Mouse (Mus musculus): ENCODE measurements around the gene Osbpl10. TPM values are rescaled to one million over a fixed set of nuclear protein-coding genes. Genes with fewer than 3 reads are reported as not detected.

The Osbpl10 gene
- polyA plus RNA-seq, 1 experiment, result 27.5 TPM

DNA sequence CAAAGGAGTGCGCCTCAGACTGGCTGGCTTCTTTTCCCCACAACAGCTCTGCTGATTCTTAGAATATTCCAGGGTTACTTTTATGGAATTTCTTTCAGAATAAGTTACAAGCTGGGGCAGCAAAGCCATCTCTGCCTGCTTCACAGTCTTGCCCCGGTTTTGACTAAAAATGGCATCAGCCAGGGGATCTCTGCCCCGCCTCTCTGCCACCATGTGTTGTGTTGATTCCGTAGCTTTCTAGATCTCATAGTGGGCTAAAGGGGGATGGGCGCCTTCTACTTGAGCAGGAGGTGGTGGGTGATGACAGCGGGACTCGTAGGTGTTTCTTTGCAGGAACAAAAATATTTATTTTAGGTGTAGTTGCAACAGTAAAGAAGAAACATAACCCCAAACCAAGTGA is 29.8 kb downstream of the Osbpl10 start:
- no peak overlapping the region for H3K4me3 ChIP-seq (ENCODE audit: low read depth, low read length)
- no peaks in the 10 kb centered on the region for H3K4me1 ChIP-seq (ENCODE audit: control insufficient read depth, insufficient read depth, insufficient read length, low read length)
- H3K27ac ChIP-seq (ENCODE audit: insufficient read depth, low read depth, low read length), result no peak overlapping the region
- no peak for TF ChIP-seq CTCF (IDR thresholded peaks at IDR 0.05; ENCODE audit: extremely low read depth, insufficient read length, insufficient replicate concordance, low read depth, low read length)
- TF ChIP-seq POLR2A (IDR thresholded peaks at IDR 0.05; ENCODE audit: low read depth, low read length), result no peak
- H3K27me3 ChIP-seq (ENCODE audit: control insufficient read depth, insufficient read depth, low read length), result no peaks in the 10 kb centered on the region
- WGBS, result 88% methylated on average over 7 of the region's 7 CpGs
- no peaks in the 10 kb centered on the region for H3K36me3 ChIP-seq (ENCODE audit: control insufficient read depth, insufficient read depth, low read length)

DNA sequence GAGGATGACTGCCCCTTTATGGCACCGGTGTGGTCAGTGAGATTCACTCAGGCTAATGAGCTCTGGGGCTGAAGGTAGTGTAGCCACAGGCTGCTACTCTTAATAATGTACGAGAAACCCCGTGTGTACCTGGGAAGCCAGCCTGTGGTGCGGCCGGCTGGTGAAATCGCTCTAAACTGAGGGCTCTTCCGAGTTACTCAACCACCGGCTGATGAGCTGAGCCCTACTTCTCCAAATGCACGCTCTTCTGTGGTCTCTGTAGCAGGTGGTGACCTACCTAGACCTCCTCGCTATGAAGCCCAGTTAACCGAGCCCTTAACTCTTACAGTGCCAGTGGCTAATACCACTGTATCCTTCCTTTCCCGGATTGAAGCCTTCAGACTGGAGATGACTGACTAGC is 34.0 kb downstream of the Osbpl10 start:
- H3K27me3 ChIP-seq (ENCODE audit: control insufficient read depth, insufficient read depth, low read length), result no peaks in the 10 kb centered on the region
- no peaks in the 10 kb centered on the region for H3K36me3 ChIP-seq (ENCODE audit: control insufficient read depth, insufficient read depth, low read length)
- H3K27ac ChIP-seq (ENCODE audit: insufficient read depth, low read depth, low read length), result no peak overlapping the region
- no peak overlapping the region for H3K4me3 ChIP-seq (ENCODE audit: low read depth, low read length)
- H3K4me1 ChIP-seq (ENCODE audit: control insufficient read depth, insufficient read depth, insufficient read length, low read length), result no peaks in the 10 kb centered on the region
- 71% methylated on average over 12 of the region's 12 CpGs for WGBS
- TF ChIP-seq CTCF (IDR thresholded peaks at IDR 0.05; ENCODE audit: extremely low read depth, insufficient read length, insufficient replicate concordance, low read depth, low read length) (no peak), POLR2A (IDR thresholded peaks at IDR 0.05; ENCODE audit: low read depth, low read length) (no peak)

DNA sequence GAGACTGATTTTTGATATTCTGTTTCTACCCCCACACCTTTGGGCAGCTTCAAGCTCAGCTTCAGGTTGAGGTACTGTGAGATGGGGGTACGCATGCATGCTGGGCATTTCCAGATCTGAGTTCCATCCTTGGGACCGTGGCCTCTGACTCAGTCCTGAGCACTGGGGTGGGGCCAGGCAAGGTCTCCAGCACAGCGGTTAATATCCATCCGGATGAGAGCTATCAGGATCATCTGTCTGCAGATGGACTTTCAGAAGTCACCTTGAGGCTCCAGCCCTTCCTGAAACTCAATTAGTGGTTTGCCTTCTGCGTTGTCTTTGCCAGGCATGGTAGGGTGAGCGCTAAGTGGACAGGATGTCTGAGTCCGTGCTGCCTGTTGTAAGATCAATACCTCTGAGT is 41.8 kb downstream of the Osbpl10 start:
- H3K27me3 ChIP-seq (ENCODE audit: control insufficient read depth, insufficient read depth, low read length), result no peaks in the 10 kb centered on the region
- peak overlapping the region; percentile 32; the same call in 1 of the 2 replicates for H3K27ac ChIP-seq (ENCODE audit: insufficient read depth, low read depth, low read length)
- peaks cover 15% of the 10 kb centered on the region; the same call in 1 of the 2 replicates for H3K4me1 ChIP-seq (ENCODE audit: control insufficient read depth, insufficient read depth, insufficient read length, low read length)
- WGBS, result 83% methylated on average over 7 of the region's 7 CpGs
- no peak for TF ChIP-seq CTCF (IDR thresholded peaks at IDR 0.05; ENCODE audit: extremely low read depth, insufficient read length, insufficient replicate concordance, low read depth, low read length)
- no peak for TF ChIP-seq POLR2A (IDR thresholded peaks at IDR 0.05; ENCODE audit: low read depth, low read length)
- H3K36me3 ChIP-seq (ENCODE audit: control insufficient read depth, insufficient read depth, low read length), result no peaks in the 10 kb centered on the region; the same call in 1 of the 2 replicates
- no peak overlapping the region for H3K4me3 ChIP-seq (ENCODE audit: low read depth, low read length)

DNA sequence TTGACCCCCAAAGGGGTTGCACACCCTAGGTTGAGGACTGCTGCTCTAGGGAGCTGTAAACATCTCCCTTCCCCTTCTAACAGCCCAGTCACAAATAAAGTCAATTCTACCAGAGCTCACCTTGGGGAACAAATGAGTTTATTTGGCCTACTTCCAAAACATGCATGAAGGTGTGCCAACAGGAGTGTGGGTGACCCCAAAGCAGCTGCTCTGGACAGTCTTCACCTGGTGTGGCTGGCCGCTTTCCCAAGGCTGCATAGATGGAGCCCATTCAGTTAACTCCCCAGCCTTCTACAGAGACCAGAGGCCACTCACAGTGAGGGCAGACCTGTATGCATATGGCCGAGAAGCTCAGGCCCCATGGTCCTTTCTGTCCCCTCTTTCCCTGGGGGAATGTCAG is 43.0 kb downstream of the Osbpl10 start:
- no peak overlapping the region for H3K27ac ChIP-seq (ENCODE audit: insufficient read depth, low read depth, low read length)
- TF ChIP-seq POLR2A (IDR thresholded peaks at IDR 0.05; ENCODE audit: low read depth, low read length), result no peak
- no peak for TF ChIP-seq CTCF (IDR thresholded peaks at IDR 0.05; ENCODE audit: extremely low read depth, insufficient read length, insufficient replicate concordance, low read depth, low read length)
- WGBS, result 55% methylated on average over 2 of the region's 2 CpGs
- H3K36me3 ChIP-seq (ENCODE audit: control insufficient read depth, insufficient read depth, low read length), result no peaks in the 10 kb centered on the region; the same call in 1 of the 2 replicates
- peaks cover 15% of the 10 kb centered on the region; the same call in 1 of the 2 replicates for H3K4me1 ChIP-seq (ENCODE audit: control insufficient read depth, insufficient read depth, insufficient read length, low read length)
- no peak overlapping the region for H3K4me3 ChIP-seq (ENCODE audit: low read depth, low read length)
- no peaks in the 10 kb centered on the region for H3K27me3 ChIP-seq (ENCODE audit: control insufficient read depth, insufficient read depth, low read length)

DNA sequence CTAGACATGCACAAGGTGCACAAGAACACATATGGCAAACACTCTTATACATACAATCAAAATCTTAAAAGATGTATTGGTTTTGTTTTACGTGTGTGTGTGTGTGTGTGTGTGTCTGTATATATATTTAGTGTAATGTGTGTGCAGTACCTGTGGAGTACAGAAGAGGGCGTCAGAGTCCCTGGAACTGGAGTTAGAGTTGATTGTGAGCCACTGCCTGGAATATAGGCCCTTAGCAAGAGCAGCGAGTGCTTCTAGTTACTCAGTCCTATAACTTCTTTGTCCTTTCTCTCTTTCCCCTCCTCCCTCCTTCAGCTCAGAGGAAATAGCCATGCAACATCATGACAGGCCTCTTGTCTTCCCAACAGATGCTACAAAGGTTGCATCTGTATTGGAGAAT is 44.8 kb downstream of the Osbpl10 start:
- no peaks in the 10 kb centered on the region for H3K27me3 ChIP-seq (ENCODE audit: control insufficient read depth, insufficient read depth, low read length)
- no peaks in the 10 kb centered on the region; the same call in 1 of the 2 replicates for H3K36me3 ChIP-seq (ENCODE audit: control insufficient read depth, insufficient read depth, low read length)
- TF ChIP-seq CTCF (IDR thresholded peaks at IDR 0.05; ENCODE audit: extremely low read depth, insufficient read length, insufficient replicate concordance, low read depth, low read length) (no peak), POLR2A (IDR thresholded peaks at IDR 0.05; ENCODE audit: low read depth, low read length) (no peak)
- 88% methylated on average over 3 of the region's 3 CpGs for WGBS
- H3K4me1 ChIP-seq (ENCODE audit: control insufficient read depth, insufficient read depth, insufficient read length, low read length), result peaks cover 15% of the 10 kb centered on the region; the same call in 1 of the 2 replicates
- no peak overlapping the region for H3K27ac ChIP-seq (ENCODE audit: insufficient read depth, low read depth, low read length)
- H3K4me3 ChIP-seq (ENCODE audit: low read depth, low read length), result no peak overlapping the region

DNA sequence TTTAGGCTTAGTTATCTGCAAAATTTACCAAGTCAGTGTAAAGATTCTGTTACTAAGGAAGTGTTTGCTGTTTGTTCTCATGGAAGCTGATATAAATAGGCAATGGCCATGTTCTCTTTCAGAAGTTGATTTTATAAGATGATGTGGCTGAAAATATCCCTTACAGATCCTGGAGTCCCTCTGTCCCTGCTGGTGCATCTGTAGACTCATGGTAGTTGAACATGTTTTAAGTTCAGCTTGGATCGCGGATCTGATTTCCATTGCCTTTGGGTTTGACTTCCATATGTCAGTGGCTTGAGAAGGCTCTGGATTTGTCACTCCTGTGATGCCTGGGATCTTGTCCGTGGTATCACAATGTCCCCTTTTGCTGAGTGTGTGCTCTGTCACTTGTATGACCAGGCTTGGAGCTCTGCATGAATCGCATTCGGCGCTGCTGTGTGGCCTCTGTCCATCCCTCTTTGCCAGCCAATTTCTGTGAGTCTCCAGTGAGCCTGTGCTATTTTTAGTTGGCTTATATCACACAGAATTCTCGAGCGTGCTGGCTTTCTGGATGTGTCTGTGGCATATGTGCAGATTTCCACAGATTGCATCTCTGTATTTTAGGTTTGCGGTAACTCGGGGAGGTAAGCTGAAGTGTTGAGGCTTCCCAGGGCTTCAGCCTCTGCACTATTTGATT is 45.5 kb downstream of the Osbpl10 start:
- no peak overlapping the region for H3K27ac ChIP-seq (ENCODE audit: insufficient read depth, low read depth, low read length)
- H3K36me3 ChIP-seq (ENCODE audit: control insufficient read depth, insufficient read depth, low read length), result no peaks in the 10 kb centered on the region; the same call in 1 of the 2 replicates
- WGBS, result 83% methylated on average over 10 of the region's 10 CpGs
- peaks cover 12% of the 10 kb centered on the region; the same call in 1 of the 2 replicates for H3K4me1 ChIP-seq (ENCODE audit: control insufficient read depth, insufficient read depth, insufficient read length, low read length)
- no peaks in the 10 kb centered on the region for H3K27me3 ChIP-seq (ENCODE audit: control insufficient read depth, insufficient read depth, low read length)
- no peak overlapping the region for H3K4me3 ChIP-seq (ENCODE audit: low read depth, low read length)
- TF ChIP-seq POLR2A (IDR thresholded peaks at IDR 0.05; ENCODE audit: low read depth, low read length), result no peak
- TF ChIP-seq CTCF (IDR thresholded peaks at IDR 0.05; ENCODE audit: extremely low read depth, insufficient read length, insufficient replicate concordance, low read depth, low read length), result no peak

DNA sequence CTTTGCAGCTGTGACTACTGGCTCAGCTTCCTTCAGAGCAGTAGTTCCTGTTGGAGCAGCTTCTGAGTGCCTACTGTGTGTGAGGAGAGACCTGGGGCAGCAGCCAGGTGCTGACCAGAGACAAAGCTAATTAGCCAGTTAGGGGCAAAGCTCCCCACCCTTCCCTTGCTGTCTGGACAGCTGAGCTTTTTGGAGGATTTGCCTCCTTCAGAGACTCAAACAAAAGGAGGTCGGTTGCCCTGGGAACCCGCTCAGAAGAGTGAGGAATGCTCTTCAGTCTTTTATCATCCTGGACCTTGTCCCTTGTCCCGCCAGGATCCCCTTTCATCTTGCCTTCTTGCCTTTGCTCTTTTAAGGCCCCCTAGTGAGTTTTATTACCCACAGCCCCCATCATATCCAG is 50.9 kb downstream of the Osbpl10 start:
- TF ChIP-seq POLR2A (IDR thresholded peaks at IDR 0.05; ENCODE audit: low read depth, low read length), result no peak
- no peak for TF ChIP-seq CTCF (IDR thresholded peaks at IDR 0.05; ENCODE audit: extremely low read depth, insufficient read length, insufficient replicate concordance, low read depth, low read length)
- Histone ChIP-seq H3K4me1 (ENCODE audit: control insufficient read depth, insufficient read depth, insufficient read length, low read length) (0 out of 2 replicates have a peak, but pooled peaks cover 2% of the 10 kb centered on the region), H3K4me3 (ENCODE audit: low read depth, low read length) (no peak overlapping the region), H3K36me3 (ENCODE audit: control insufficient read depth, insufficient read depth, low read length) (no peaks in the 10 kb centered on the region), H3K27me3 (ENCODE audit: control insufficient read depth, insufficient read depth, low read length) (no peaks in the 10 kb centered on the region), H3K27ac (ENCODE audit: insufficient read depth, low read depth, low read length) (no peak overlapping the region)
- WGBS, result 30% methylated on average over 3 of the region's 3 CpGs

Data from small intestine, adult 2 months (tissue).